Mouse (Mus musculus) megakaryocyte progenitor cell, adult 5-6 weeks (primary cell): ENCODE measurements around the gene Lca5l. TPM values are rescaled to one million over a fixed set of nuclear protein-coding genes. Genes with fewer than 3 reads are reported as not detected.

Experiments used
- ATAC-seq: replicated peaks from 2 replicates; pipeline ENCODE4 v1.8.0; 2016; ENCODE audit warnings: mild to moderate bottlenecking, moderate TSS enrichment, inconsistent platforms; ENCODE audit not compliant: poor library complexity
- total RNA-seq, 2 experiments: library from RNA; stranded (forward) in 1 of 2; stranded (reverse) in 1 of 2; fragments of 157-497, 149-512 nt in 1 of 2; fragments of 200-1000 nt in 1 of 2; gene quantifications; 2 replicates each; pipeline versions ENCODE4 v1.2.3 to v1.2.4; 2015 to 2017

Gene Lca5l
- total RNA-seq, 2 experiments from 2014 or later: 0.42 TPM; not detected in 1

GRCm38 (mm10) chr16:96126684-96127171 lies 65.3 kb downstream of the Lca5l start:
- peak; percentile 18; the same call in 1 of the 2 replicates for ATAC-seq

DNA sequence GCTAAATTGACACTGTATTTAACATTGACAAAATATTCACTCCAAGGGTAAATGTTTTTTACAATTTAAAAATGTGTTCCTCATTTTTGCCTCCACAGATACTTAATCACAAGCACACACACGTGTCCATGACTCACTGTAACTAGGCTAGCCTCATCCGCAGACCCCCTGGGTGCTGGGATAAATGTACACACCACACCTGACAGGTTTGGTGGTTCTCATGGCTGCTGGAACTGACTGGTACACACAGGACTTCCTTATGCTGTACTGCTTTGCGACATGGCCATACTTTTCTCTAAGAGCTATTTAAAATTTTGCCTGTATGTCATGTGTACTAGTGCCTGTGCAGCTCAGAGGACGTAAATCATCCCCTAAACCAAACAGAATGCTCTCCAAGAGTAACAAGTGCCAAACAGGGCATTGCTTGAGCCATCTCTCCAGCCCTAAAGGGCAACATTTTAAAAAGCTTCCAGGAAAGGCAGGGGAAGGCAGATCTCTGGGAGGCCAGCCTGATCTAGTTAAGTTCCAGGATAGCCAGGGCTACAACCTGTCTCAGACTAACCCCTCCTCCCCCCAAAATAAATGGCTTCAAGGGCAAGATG lies 71.9 kb downstream of the Lca5l start:
- no peak for ATAC-seq

- ATAC-seq: peak; percentile 72
Observed at GRCm38 (mm10) chr16:96114729-96115128, 77.3 kb downstream of the Lca5l start.

DNA sequence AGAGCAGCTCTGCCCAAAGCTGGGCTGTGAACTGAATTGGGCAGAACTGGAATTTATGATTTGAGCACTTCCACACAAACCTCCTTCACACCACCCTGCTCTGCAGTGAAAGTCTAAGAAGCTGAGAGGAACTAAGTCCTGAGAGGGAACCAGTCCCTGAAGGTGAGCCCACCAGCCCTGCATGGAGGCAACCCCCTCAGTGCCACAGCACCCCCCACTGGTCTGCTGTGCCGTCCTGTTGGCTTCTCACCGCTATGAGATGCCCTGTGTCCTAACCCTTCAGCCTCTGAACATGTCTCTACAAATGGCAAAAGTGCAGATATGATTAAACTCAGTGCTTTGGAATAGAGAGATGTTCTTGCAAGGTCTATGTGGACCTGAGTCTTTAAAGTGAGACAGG lies 79.3 kb downstream of the Lca5l start:
- peak; percentile 45; the same call in 1 of the 2 replicates for ATAC-seq

- no peak; the same call in 1 of the 2 replicates for ATAC-seq
Observed at GRCm38 (mm10) chr16:96110655-96111345, 81.3 kb downstream of the Lca5l start.

DNA sequence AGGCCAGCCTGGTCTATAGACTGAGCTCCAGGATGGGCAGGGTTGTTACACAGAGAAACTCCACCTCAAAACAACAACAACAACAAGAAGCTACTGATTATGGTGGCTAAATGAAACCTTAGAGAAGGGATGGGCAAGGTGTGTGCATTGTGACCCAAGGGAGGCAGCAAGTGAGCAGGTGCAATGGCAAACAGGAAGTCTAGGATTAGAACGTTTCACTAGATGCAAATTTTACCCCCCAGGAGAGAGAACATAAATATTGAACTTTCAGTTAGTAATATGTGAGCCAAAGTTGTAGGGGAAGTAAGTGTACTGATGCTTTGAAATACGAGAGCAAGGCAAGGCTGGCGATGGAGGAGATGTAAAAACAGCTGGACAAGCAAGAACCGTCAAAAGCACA lies 82.4 kb downstream of the Lca5l start:
- no peak for ATAC-seq

Other genes with a start within 250 kb of the Lca5l start
- 66.7 and 70.7 TPM in 2 replicates for gene Psmg1, start 201.3 kb downstream of the Lca5l start, total RNA-seq (2015)
- 83.0 and 104 TPM in 2 replicates for gene Psmg1, start 201.3 kb downstream of the Lca5l start, total RNA-seq (2017)
- gene Brwd1, start 109.7 kb downstream of the Lca5l start, total RNA-seq (2015): 34.2 and 45.1 TPM in 2 replicates
- gene Brwd1, start 109.7 kb downstream of the Lca5l start, total RNA-seq (2017): 33.5 and 75.6 TPM in 2 replicates
- 123 and 124 TPM in 2 replicates for gene Hmgn1, start 64.5 kb downstream of the Lca5l start, total RNA-seq (2015)
- gene Hmgn1, start 64.5 kb downstream of the Lca5l start, total RNA-seq (2017): 120 and 271 TPM in 2 replicates
- 10.5 and 13.3 TPM in 2 replicates for gene Wrb, start 46.9 kb downstream of the Lca5l start, total RNA-seq (2015)
- gene Wrb, start 46.9 kb downstream of the Lca5l start, total RNA-seq (2017): 16.2 and 20.1 TPM in 2 replicates
- gene Sh3bgr, start 8.2 kb upstream of the Lca5l start, total RNA-seq (2015): 0.78 TPM in 1 of 2 replicates, not detected in the other
- not detected in 2 replicates for gene Sh3bgr, start 8.2 kb upstream of the Lca5l start, total RNA-seq (2017)
- 1.1 and 1.3 TPM in 2 replicates for gene B3galt5, start 43.5 kb upstream of the Lca5l start, total RNA-seq (2015)
- 0.46 and 1.7 TPM in 2 replicates for gene B3galt5, start 43.5 kb upstream of the Lca5l start, total RNA-seq (2017)